Mouse (Mus musculus): ENCODE data around the gene Gm49630. TPM values are rescaled to one million over a fixed set of nuclear protein-coding genes. Genes with fewer than 3 reads are reported as not detected.
"Not testable (repeated sequence)": the region's sequence is repeated elsewhere in the genome, so short reads cannot be mapped to it uniquely, and the experiment has no call there.

Gm49630 gene
- not detected in 2 replicates for total RNA-seq (2014; rRNA removed)
- not detected in 2 replicates for polyA plus RNA-seq (2015; fragmentation: Nextera tagmentation; extraction: Ambion mirVana)

GRCm38 (mm10) chr17:7371879-7372278 lies at the start of gene Gm49630:
Gene Gm49630 (minus strand): TSS chr17:7371979.
- not testable (repeated sequence) for ATAC-seq (ENCODE audit: low FRiP score); H3K27me3 ChIP-seq (ENCODE audit: insufficient read depth, low read length); H3K9ac ChIP-seq (replicated peaks; ENCODE audit: low read length, poor library complexity, severe bottlenecking); H3K4me1 ChIP-seq (ENCODE audit: insufficient read depth, low read length); H3K9me3 ChIP-seq (ENCODE audit: low read length); H3K4me2 ChIP-seq (ENCODE audit: low read depth, low read length, poor library complexity, severe bottlenecking); H3K36me3 ChIP-seq (ENCODE audit: insufficient read depth, low read length); H3K4me3 ChIP-seq (ENCODE audit: low read depth, low read length); DNase-seq (ENCODE audit: low spot score); H3K27ac ChIP-seq (ENCODE audit: low read depth, low read length)
- 94% methylated on average over 2 of the region's 5 CpGs for WGBS

- H3K4me2 ChIP-seq (ENCODE audit: low read depth, low read length, poor library complexity, severe bottlenecking); H3K27ac ChIP-seq (ENCODE audit: low read depth, low read length); H3K4me3 ChIP-seq (ENCODE audit: low read depth, low read length); H3K36me3 ChIP-seq (ENCODE audit: insufficient read depth, low read length); H3K4me1 ChIP-seq (ENCODE audit: insufficient read depth, low read length); H3K9ac ChIP-seq (replicated peaks; ENCODE audit: low read length, poor library complexity, severe bottlenecking); H3K9me3 ChIP-seq (ENCODE audit: low read length); H3K27me3 ChIP-seq (ENCODE audit: insufficient read depth, low read length): not testable (repeated sequence)
- DNase-seq (ENCODE audit: low spot score): peak; percentile 5
- ATAC-seq (ENCODE audit: low FRiP score): peak; percentile 90
- TF ChIP-seq CTCF (IDR thresholded peaks at IDR 0.05): peak; percentile 67
- WGBS: 31% methylated on average over 3 of the region's 3 CpGs
Observed at GRCm38 (mm10) chr17:7420191-7420973, 48.6 kb upstream of the Gm49630 start.

GRCm38 (mm10) chr17:7414601-7415310 lies 43.0 kb upstream of the Gm49630 start:
- H3K9ac ChIP-seq (replicated peaks; ENCODE audit: low read length, poor library complexity, severe bottlenecking); H3K27ac ChIP-seq (ENCODE audit: low read depth, low read length); H3K27me3 ChIP-seq (ENCODE audit: insufficient read depth, low read length); H3K4me1 ChIP-seq (ENCODE audit: insufficient read depth, low read length); H3K9me3 ChIP-seq (ENCODE audit: low read length); ATAC-seq (ENCODE audit: low FRiP score); H3K4me2 ChIP-seq (ENCODE audit: low read depth, low read length, poor library complexity, severe bottlenecking); DNase-seq (ENCODE audit: low spot score); H3K36me3 ChIP-seq (ENCODE audit: insufficient read depth, low read length); H3K4me3 ChIP-seq (ENCODE audit: low read depth, low read length): not testable (repeated sequence)
- 89% methylated on average over 6 of the region's 9 CpGs for WGBS

GRCm38 (mm10) chr17:7413336-7413735 lies 41.6 kb upstream of the Gm49630 start:
- DNase-seq (ENCODE audit: low spot score); H3K36me3 ChIP-seq (ENCODE audit: insufficient read depth, low read length); H3K4me3 ChIP-seq (ENCODE audit: low read depth, low read length); H3K27ac ChIP-seq (ENCODE audit: low read depth, low read length); ATAC-seq (ENCODE audit: low FRiP score); H3K9ac ChIP-seq (replicated peaks; ENCODE audit: low read length, poor library complexity, severe bottlenecking); H3K4me2 ChIP-seq (ENCODE audit: low read depth, low read length, poor library complexity, severe bottlenecking); H3K9me3 ChIP-seq (ENCODE audit: low read length); H3K27me3 ChIP-seq (ENCODE audit: insufficient read depth, low read length); H3K4me1 ChIP-seq (ENCODE audit: insufficient read depth, low read length): not testable (repeated sequence)
- 85% methylated on average over 8 of the region's 8 CpGs for WGBS

- not testable (repeated sequence) for H3K9me3 ChIP-seq (ENCODE audit: low read length); H3K27me3 ChIP-seq (ENCODE audit: insufficient read depth, low read length); DNase-seq (ENCODE audit: low spot score); H3K4me1 ChIP-seq (ENCODE audit: insufficient read depth, low read length); H3K27ac ChIP-seq (ENCODE audit: low read depth, low read length); H3K9ac ChIP-seq (replicated peaks; ENCODE audit: low read length, poor library complexity, severe bottlenecking); H3K36me3 ChIP-seq (ENCODE audit: insufficient read depth, low read length); H3K4me2 ChIP-seq (ENCODE audit: low read depth, low read length, poor library complexity, severe bottlenecking); H3K4me3 ChIP-seq (ENCODE audit: low read depth, low read length); ATAC-seq (ENCODE audit: low FRiP score)
- WGBS: 72% methylated on average over 6 of the region's 6 CpGs
Observed at GRCm38 (mm10) chr17:7399770-7400169, 28.0 kb upstream of the Gm49630 start.

GRCm38 (mm10) chr17:7398198-7398847 lies 26.5 kb upstream of the Gm49630 start:
- not testable (repeated sequence) for ATAC-seq (ENCODE audit: low FRiP score); H3K9me3 ChIP-seq (ENCODE audit: low read length); H3K27ac ChIP-seq (ENCODE audit: low read depth, low read length); H3K27me3 ChIP-seq (ENCODE audit: insufficient read depth, low read length); H3K9ac ChIP-seq (replicated peaks; ENCODE audit: low read length, poor library complexity, severe bottlenecking); H3K36me3 ChIP-seq (ENCODE audit: insufficient read depth, low read length); H3K4me1 ChIP-seq (ENCODE audit: insufficient read depth, low read length); H3K4me3 ChIP-seq (ENCODE audit: low read depth, low read length); H3K4me2 ChIP-seq (ENCODE audit: low read depth, low read length, poor library complexity, severe bottlenecking); DNase-seq (ENCODE audit: low spot score)
- 94% methylated on average over 6 of the region's 6 CpGs for WGBS

GRCm38 (mm10) chr17:7397079-7397478 lies 25.3 kb upstream of the Gm49630 start:
- H3K4me2 ChIP-seq (ENCODE audit: low read depth, low read length, poor library complexity, severe bottlenecking); H3K4me3 ChIP-seq (ENCODE audit: low read depth, low read length); DNase-seq (ENCODE audit: low spot score); H3K4me1 ChIP-seq (ENCODE audit: insufficient read depth, low read length); H3K27me3 ChIP-seq (ENCODE audit: insufficient read depth, low read length); ATAC-seq (ENCODE audit: low FRiP score); H3K9ac ChIP-seq (replicated peaks; ENCODE audit: low read length, poor library complexity, severe bottlenecking); H3K9me3 ChIP-seq (ENCODE audit: low read length); H3K36me3 ChIP-seq (ENCODE audit: insufficient read depth, low read length); H3K27ac ChIP-seq (ENCODE audit: low read depth, low read length): not testable (repeated sequence)
- 86% methylated on average over 9 of the region's 13 CpGs for WGBS

GRCm38 (mm10) chr17:7396288-7396687 lies 24.5 kb upstream of the Gm49630 start:
- H3K4me1 ChIP-seq (ENCODE audit: insufficient read depth, low read length); ATAC-seq (ENCODE audit: low FRiP score); H3K36me3 ChIP-seq (ENCODE audit: insufficient read depth, low read length); H3K9me3 ChIP-seq (ENCODE audit: low read length); DNase-seq (ENCODE audit: low spot score); H3K27ac ChIP-seq (ENCODE audit: low read depth, low read length); H3K9ac ChIP-seq (replicated peaks; ENCODE audit: low read length, poor library complexity, severe bottlenecking); H3K4me3 ChIP-seq (ENCODE audit: low read depth, low read length); H3K4me2 ChIP-seq (ENCODE audit: low read depth, low read length, poor library complexity, severe bottlenecking); H3K27me3 ChIP-seq (ENCODE audit: insufficient read depth, low read length): not testable (repeated sequence)
- WGBS: no CpG with 5 or more reads among the region's 2 CpGs
